Mouse (Mus musculus) layer of hippocampus, adult 8-10 months (tissue): ENCODE results near the gene Rnase9. TPM values are rescaled to one million over a fixed set of nuclear protein-coding genes. Genes with fewer than 3 reads are reported as not detected.

ENCODE experiments used
- total RNA-seq, 4 experiments: library from RNA; stranded (reverse); gene quantifications; 2 replicates each; pipeline ENCODE4 v1.2.4; 2022

Gene Rnase9
- total RNA-seq, 4 experiments from 2014 or later = not detected

Other genes starting within 250 kb of the Rnase9 start
- gene Ccnb1ip1, start 234.1 kb downstream of the Rnase9 start, total RNA-seq = under 1 TPM in 1 of 4 experiments, not detected in 3; 0.55 TPM
- gene Parp2, start 234.0 kb downstream of the Rnase9 start, total RNA-seq = 10 to 100 TPM; 27.2 to 29.0 (median 28.7) TPM
- 1 to 10 TPM; 5.1 to 8.0 (median 7.4) TPM for gene Tep1, start 171.3 kb downstream of the Rnase9 start, total RNA-seq
- gene Klhl33, start 144.4 kb downstream of the Rnase9 start, total RNA-seq = 1 to 10 TPM; 5.1 to 6.4 (median 5.8) TPM
- gene Osgep, start 117.0 kb downstream of the Rnase9 start, total RNA-seq = 10 to 100 TPM; 30.4 to 37.1 (median 34.9) TPM
- gene Apex1, start 116.9 kb downstream of the Rnase9 start, total RNA-seq = 10 to 100 TPM; 61.2 to 67.5 (median 64.1) TPM
- gene Pip4p1, start 111.0 kb downstream of the Rnase9 start, total RNA-seq = 100 to 1,000 TPM in 1 of 4 experiments, 10 to 100 TPM in 3; 87.5 to 104 (median 94.3) TPM
- gene Pnp, start 110.8 kb downstream of the Rnase9 start, total RNA-seq = 10 to 100 TPM; 14.9 to 21.4 (median 18.2) TPM
- 10 to 100 TPM in 3 of 4 experiments, 1 to 10 TPM in 1; 8.5 to 15.5 (median 10.8) TPM for gene Gm49342, start 97.4 kb downstream of the Rnase9 start, total RNA-seq
- 1 to 10 TPM; 1.3 to 2.0 (median 1.5) TPM for gene Pnp2, start 85.9 kb downstream of the Rnase9 start, total RNA-seq
- under 1 TPM in 1 of 4 experiments, not detected in 3; 0.20 TPM for gene Rnase10, start 34.1 kb downstream of the Rnase9 start, total RNA-seq
- not detected for gene Rnase11, start 8.3 kb upstream of the Rnase9 start, total RNA-seq
- not detected for gene Rnase12, start 15.8 kb upstream of the Rnase9 start, total RNA-seq
- not detected for gene Olfr750, start 32.6 kb upstream of the Rnase9 start, total RNA-seq
- gene Rnase4, start 49.2 kb upstream of the Rnase9 start, total RNA-seq = 10 to 100 TPM; 14.0 to 46.9 (median 27.4) TPM
- gene Ang, start 49.3 kb upstream of the Rnase9 start, total RNA-seq = 10 to 100 TPM in 2 of 4 experiments, 1 to 10 TPM in 2; 3.9 to 15.2 (median 8.4) TPM
- gene Eddm3b, start 72.6 kb upstream of the Rnase9 start, total RNA-seq = not detected
- gene Rnase6, start 82.0 kb upstream of the Rnase9 start, total RNA-seq = under 1 TPM in 2 of 4 experiments, not detected in 2; 0.45 to 0.50 TPM
- 1 to 10 TPM; 2.7 to 5.0 (median 3.1) TPM for gene Rnase1, start 104.9 kb upstream of the Rnase9 start, total RNA-seq
- gene Rnase2b, start 120.4 kb upstream of the Rnase9 start, total RNA-seq = under 1 TPM in 1 of 4 experiments, not detected in 3; 0.74 TPM
- gene Ang2, start 157.3 kb upstream of the Rnase9 start, total RNA-seq = not detected
- not detected for gene Ear14, start 161.5 kb upstream of the Rnase9 start, total RNA-seq
- not detected for gene Rnase2a, start 214.2 kb upstream of the Rnase9 start, total RNA-seq